Mouse (Mus musculus): ENCODE measurements at regions not wholly inside any gene's neighbourhood (a gene's known extent, or its start where the extent isn't known, plus 50 kb on each side); places are given as distances from the start of the nearest gene placed in this dataset.
A peak's percentile ranks its signal among the peaks of the same experiment; 100 is the strongest.

DNA sequence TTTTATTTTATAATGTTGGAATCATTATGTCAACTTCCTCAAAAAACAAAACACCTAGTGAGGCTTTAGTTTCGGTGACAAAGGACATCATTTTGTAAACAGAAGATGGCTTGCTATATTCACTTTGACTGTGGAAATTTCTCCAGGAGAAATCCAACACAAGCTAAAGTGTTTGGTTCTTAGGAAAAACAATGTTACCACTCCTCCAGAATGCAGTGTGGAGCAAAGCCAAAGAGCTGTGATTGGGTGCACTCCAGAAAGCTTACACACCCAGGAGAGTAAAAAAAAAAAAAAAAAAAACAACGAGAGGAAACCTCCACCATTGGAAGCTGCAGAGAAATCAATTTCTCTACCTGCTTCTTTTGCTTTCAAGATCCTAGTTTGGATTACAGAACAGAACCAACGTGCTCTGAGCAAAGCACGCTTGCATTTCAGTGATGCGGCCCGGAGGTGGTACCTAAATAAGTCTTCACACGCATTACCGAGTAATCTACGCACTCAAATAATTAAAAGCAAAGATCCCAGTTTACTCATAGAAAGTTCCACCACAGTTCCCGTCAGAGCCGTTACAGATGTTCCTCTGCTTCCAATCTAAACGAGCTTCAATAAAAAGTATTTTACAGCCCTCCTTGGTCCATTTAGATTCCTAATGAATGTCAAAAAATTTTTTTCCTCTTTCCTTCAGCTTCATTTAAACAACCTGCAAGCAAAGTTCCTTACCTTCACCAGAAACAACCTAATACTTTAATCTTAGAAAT, 199.5 kb upstream of the Gk2 start:
- DNase-seq, result no peak

GRCm38 (mm10) chr5:97655266-97655665, 198.4 kb upstream of the Gk2 start:
- DNase-seq, result no peak

- DNase-seq, result no peak
Measured at GRCm38 (mm10) chr5:97654414-97654813, 197.6 kb upstream of the Gk2 start.

- DNase-seq, result no peak
Measured at GRCm38 (mm10) chr5:97642251-97642650, 185.4 kb upstream of the Gk2 start.

DNA sequence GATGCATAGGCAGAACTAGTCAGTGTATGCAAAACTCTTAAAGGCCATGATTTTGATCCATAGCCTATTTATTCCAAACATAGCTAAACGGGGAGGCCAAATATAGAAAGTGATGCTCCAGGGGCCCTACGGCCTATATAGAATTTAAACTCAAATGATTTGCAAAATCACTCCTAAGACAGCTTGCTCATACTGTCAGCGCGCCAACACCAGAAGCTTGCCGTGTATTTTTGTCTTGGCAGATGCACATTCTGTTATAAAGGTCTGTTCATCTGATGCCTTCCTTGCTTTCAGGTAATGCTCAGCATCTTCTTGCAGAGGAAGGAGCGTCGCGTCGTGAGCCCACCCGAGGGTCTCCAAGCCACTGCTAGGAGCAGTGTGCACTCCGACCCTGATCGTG, 184.8 kb upstream of the Gk2 start:
- DNase-seq, result no peak

DNA sequence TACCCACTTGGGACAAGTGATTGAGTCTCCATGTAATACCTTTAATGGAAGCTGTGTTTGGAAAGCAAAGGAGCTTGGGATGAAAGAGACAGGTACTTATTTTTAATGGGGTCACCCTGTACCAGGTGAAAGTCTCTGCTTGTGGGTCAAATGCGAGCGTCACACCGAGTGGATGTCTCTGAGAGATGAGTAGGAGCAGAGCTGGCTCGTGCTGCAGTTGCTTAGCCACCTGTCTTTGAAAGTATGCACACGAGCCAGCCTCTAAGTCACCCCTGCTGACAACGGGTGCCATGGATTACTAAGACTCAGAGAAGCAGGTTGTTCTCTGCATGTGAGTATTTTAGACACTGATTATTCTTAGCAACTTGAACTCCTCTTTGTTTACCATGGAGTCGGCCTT, 179.5 kb upstream of the Gk2 start:
- no peak for DNase-seq

- no peak for DNase-seq
Measured at GRCm38 (mm10) chr5:97633766-97634165, 176.9 kb upstream of the Gk2 start.

DNA sequence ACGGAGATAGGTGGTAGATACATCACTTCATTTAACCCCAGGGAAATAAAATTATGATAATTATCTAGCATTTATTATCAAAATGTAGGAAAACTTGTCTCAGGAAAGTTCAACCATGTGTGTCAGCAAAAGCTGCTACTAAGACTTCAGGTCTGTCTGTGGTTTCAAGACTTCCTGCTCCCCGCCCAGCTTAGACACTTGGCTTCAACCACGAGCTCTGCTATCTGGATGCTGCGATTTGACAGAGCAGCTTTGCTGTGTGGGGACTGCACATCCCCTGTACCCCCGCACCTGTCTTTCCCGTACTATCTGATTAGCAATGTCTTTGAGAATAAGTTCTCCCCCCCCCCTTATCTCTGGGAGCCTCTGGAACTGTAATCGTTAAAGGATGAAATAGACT, 176.0 kb upstream of the Gk2 start:
- no peak for DNase-seq

GRCm38 (mm10) chr5:97625200-97625599, 168.4 kb upstream of the Gk2 start:
- DNase-seq, result no peak

- DNase-seq, result no peak
Measured at GRCm38 (mm10) chr5:97619890-97620289, 163.1 kb upstream of the Gk2 start.

DNA sequence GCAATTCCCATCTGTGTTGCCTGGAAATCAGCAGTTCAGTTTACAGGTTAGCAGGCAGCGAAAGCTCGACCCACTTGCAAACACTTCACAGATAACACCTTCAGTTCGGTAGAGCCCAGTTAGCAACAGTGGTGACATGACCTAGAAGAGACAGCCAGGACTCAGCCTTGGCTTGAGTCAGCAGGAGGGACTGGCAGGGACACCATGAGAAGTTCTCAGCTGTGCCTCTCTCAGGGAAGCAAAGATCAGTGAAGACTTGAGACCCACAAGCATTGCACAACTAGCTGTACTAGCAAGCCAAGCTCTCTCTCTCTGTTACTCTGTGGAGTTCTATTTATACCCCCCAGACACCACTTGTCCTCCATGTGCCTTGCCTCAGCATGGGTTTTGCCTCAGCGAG, 161.6 kb upstream of the Gk2 start:
- DNase-seq, result no peak

GRCm38 (mm10) chr5:97602176-97602575, 145.4 kb upstream of the Gk2 start:
- peak; percentile 80 for DNase-seq

DNA sequence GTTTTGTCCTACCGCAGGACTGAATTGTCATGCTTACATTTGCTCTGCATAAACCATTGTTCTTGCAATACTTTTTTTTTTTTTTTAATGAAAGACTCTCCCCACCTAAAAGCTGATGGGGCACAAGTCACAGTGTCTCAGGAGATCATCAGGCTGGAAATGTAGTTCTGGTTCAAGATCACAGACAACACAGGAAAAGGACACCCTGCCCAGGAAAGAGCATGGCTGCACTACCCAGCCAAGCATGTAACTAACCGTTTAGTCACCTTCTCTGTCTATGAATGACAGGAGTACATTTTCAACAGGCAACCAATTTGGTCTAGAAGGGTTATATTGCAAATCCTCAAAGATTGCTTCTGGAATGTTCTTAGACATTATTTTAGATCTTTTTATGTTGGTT, 144.6 kb upstream of the Gk2 start:
- no peak for DNase-seq

- no peak for DNase-seq
Measured at GRCm38 (mm10) chr5:97598741-97599140, 141.9 kb upstream of the Gk2 start.

- DNase-seq, result no peak
Measured at GRCm38 (mm10) chr5:97595916-97596315, 139.1 kb upstream of the Gk2 start.

DNA sequence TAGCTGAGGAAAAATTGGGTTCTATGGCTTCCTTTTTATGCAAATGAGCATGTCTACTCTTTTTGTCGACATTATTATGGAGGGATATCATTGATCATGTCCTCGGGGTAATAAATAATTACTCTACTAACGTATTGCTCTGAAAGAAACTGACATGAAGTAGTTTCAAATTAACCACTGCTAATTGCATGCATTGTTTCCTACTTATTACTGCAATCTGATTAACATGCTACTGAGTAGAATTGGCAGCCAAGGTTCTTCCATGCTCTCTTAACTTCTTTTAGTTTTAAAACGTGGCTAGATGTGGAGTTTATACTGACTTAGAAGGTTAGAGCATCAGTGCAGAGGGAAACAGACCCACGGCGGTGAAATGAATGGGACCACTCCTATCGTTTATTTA, 137.3 kb upstream of the Gk2 start:
- no peak for DNase-seq

GRCm38 (mm10) chr5:97582509-97582908, 125.7 kb upstream of the Gk2 start:
- DNase-seq, result no peak

DNA sequence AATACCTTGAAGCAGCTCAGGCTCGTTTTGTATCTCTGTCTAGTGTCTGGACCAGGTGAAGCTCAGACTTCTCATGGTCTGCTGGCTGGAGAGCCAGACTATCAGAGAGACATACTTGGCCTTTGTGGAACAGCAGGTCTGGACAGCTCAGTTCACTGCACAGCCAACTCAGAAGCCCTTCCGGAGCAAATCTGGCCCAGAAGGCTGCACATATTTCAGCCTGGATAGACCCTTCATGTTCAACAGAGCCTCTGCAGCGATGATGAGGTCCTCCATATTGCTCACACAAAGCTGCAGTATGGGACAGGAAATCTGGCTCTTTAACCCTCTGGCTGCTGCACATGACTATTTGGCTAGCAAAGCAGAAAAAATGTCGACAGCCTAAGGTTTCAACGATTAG, 108.7 kb upstream of the Gk2 start:
- DNase-seq, result no peak

DNA sequence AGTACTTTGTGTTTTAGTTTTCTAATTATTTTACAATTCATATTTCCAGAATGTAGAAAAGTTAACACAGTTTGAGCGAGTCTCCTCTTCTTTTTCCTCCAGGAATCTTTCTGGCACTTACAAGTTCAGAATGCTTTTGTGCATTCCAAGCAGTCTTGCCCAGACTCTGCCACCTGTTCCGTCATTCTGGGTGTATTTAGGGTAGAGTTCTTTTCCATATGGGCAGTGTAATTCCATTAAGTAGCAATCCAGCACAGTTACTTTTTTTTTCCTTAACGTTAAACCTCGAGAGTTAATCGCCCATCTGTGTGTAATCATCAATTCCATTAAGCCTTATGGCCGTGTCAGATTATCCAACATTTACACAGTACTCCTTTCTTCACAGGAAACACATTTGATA, 106.9 kb upstream of the Gk2 start:
- no peak for DNase-seq

DNA sequence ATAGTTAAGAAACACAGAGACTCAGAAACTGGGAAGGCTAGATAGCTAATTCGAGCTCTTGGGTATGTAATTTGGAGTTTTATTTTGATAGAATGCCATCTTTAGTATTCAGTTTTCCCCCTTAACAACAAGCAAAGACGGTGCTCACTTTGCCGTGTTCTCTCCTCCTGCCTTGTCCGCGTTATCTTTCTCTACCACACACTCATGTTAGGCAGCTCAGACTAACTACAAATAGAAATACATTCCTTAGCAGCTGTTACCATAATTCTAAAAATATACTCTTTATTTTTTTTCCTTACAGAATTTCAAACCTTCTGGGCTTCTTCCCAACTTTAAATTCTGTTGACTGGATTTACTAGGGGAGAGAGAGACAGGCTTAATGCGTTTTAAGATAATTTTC, 97.5 kb upstream of the Gk2 start:
- DNase-seq, result no peak

DNA sequence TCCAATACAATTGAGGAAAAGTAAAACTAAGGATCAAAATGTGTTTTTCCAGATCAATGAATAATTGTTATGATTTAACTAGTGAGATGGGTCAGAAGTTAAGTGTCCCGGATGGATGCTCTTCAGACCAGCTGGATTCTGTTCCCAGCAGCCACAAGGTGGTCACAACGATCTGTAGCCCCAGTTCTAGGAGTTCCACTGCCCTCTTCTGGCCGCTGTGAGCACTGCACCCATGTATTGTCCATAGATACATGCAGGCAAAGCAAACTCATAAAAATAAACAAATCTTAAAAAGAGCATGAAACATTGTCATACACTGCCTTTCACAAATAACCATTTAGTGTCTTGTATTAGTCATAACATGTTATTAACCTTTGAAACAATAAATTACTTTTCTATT, 96.3 kb upstream of the Gk2 start:
- peak; percentile 9 for DNase-seq

GRCm38 (mm10) chr5:97537492-97538257, 80.9 kb upstream of the Gk2 start:
- no peak for DNase-seq

DNA sequence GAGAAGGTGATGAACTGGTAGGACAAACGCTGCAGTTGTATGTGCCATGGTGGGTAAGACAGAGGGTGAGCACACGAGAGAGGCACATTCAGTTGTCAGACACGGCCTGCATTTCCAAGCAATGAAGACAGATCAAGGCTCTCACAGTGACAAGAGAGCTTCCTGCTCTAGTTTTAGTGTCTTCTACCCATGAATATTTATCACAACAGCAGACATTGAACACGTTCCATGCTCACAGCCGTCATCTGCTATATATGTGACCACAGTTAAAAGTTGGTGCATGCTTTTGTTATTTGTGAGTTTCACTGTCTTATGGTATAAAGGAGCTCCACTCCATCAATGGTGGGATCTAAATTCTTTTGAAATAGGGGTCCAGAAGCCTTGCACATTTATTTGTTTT, 76.9 kb upstream of the Gk2 start:
- no peak for DNase-seq

GRCm38 (mm10) chr5:97527555-97527954, 70.7 kb upstream of the Gk2 start:
- no peak for DNase-seq

All from lung, postnatal 10 days (tissue).